Mouse (Mus musculus) bone marrow macrophage, adult 2 months (primary cell): ENCODE measurements at regions not wholly inside any gene's neighbourhood (a gene's known extent, or its start where the extent isn't known, plus 50 kb on each side); places are given as distances from the start of the nearest gene placed in this dataset.

Experiments
- H3K27ac ChIP-seq: 2 replicates; pipeline ENCODE4 v1.5.1; 2012; ENCODE audit warnings: low read depth, low read length; ENCODE audit not compliant: insufficient read depth
- H3K4me1 ChIP-seq: 2 replicates; pipeline ENCODE4 v1.6.1; 2012; ENCODE audit warnings: low read length; ENCODE audit not compliant: control insufficient read depth, insufficient read depth
- H3K4me3 ChIP-seq: 2 replicates; pipeline ENCODE4 v1.5.1; 2012; ENCODE audit warnings: mild to moderate bottlenecking, low read length, moderate library complexity; ENCODE audit not compliant: insufficient read depth
- CTCF ChIP-seq: IDR thresholded peaks from 2 replicates; pipeline ENCODE4 v1.5.1; 2012; ENCODE audit warnings: low read depth, mild to moderate bottlenecking, low read length, moderate library complexity
- POLR2A ChIP-seq: IDR thresholded peaks from 2 replicates; pipeline ENCODE4 v1.6.1; 2012; ENCODE audit warnings: mild to moderate bottlenecking, low read depth, low read length, borderline replicate concordance

GRCm38 (mm10) chr2:166254581-166254980 lies 99.1 kb upstream of the Sulf2 start:
- Histone ChIP-seq H3K4me3 (no peak overlapping the region), H3K27ac (no peak overlapping the region), H3K4me1 (peaks cover under 1% of the 10 kb centered on the region)
- TF ChIP-seq POLR2A (no peak), CTCF (no peak)

GRCm38 (mm10) chr2:166252107-166252506 lies 96.6 kb upstream of the Sulf2 start:
- Histone ChIP-seq H3K4me3 (no peak overlapping the region), H3K4me1 (no peaks in the 10 kb centered on the region), H3K27ac (no peak overlapping the region)
- TF ChIP-seq POLR2A (no peak), CTCF (no peak)

DNA sequence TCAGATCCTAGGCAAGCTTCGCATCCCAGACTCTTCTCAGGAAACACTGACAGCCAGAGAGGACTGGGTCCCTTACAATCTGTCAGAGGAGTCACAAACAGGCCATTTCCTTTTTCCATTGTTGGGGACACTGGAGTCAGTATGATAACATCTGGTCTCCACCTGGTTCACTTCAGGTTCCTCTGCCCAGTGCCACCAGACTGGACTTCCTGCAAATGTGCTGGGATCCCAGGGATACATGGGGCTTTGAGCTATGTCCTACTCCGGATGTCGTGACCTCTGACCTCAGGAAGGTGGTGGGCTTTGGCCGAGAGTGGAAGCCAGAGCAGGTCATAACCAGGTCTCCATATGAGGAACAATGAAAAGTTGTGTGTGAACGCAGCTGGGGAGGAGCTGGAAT lies 96.0 kb upstream of the Sulf2 start:
- H3K4me1 ChIP-seq = no peaks in the 10 kb centered on the region
- H3K4me3 ChIP-seq = no peak overlapping the region
- TF ChIP-seq POLR2A (no peak), CTCF (no peak)
- H3K27ac ChIP-seq = no peak overlapping the region

DNA sequence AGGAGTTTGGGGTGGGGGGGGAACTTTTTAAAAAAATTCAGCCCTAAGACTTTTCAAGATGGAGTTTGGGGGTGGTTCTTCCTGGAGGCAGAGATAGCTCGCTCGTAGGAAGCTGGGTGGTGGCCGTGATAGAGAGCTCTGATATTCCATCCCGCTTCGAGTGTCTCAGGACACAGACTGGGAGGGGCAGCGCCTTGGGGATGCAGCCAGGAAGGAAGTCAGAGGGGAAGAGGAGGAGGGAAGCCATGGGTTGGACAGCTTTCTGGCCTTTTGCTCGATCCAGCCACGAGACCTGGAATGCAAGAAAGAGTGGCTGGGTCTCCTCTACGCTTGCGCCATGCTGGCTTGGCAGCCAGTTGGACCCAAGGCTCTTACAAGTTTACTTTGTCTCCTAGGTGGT lies 95.1 kb upstream of the Sulf2 start:
- Histone ChIP-seq H3K4me1 (no peaks in the 10 kb centered on the region), H3K4me3 (no peak overlapping the region), H3K27ac (no peak overlapping the region)
- TF ChIP-seq POLR2A (no peak), CTCF (no peak)

- Histone ChIP-seq H3K4me3 (no peak overlapping the region), H3K4me1 (no peaks in the 10 kb centered on the region), H3K27ac (no peak overlapping the region)
- no peak for TF ChIP-seq CTCF
- no peak for TF ChIP-seq POLR2A
These were observed 94.0 kb upstream of the Sulf2 start for GRCm38 (mm10) chr2:166249338-166249950.

DNA sequence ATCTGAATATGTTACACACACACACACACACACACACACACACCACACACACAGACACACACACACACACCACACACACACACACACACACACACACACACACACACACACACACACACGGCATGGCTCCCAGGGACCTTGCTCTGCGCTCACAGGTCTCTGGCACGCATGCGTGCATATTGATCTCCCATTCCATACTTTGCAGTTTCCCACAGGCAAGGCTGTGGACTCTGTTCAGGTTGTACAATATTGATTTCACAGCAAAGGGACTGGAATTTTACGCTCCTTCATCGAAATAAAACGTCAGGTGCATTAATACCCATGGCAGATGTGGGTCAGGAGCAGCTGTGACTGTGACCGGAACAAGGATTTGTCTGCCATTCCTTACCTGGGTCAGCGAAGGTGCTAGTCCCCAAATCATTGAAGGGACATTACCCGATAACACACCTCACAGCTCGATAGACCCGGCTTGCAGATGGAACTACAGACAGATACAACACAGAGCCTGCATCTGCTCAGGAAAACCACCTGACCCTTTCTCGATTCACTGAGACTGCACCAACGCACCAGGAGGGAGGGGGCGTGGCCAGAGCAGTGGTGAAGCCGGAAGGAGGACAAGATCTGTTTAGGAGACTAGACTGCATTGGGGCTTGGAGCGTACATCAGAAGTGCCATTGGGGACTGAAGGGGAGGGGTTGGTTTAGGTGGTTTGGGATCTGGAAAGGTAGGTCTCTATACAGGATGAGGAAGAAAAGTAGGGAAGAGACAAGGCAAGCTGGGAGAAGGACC lies 91.1 kb upstream of the Sulf2 start:
- H3K4me3 ChIP-seq = no peak overlapping the region
- no peak for TF ChIP-seq POLR2A
- no peak overlapping the region for H3K27ac ChIP-seq
- H3K4me1 ChIP-seq = no peaks in the 10 kb centered on the region

- Histone ChIP-seq H3K27ac (no peak overlapping the region), H3K4me1 (no peaks in the 10 kb centered on the region), H3K4me3 (no peak overlapping the region)
- TF ChIP-seq CTCF = no peak
- TF ChIP-seq POLR2A = no peak
These were observed 89.8 kb upstream of the Sulf2 start for GRCm38 (mm10) chr2:166245219-166245618.

DNA sequence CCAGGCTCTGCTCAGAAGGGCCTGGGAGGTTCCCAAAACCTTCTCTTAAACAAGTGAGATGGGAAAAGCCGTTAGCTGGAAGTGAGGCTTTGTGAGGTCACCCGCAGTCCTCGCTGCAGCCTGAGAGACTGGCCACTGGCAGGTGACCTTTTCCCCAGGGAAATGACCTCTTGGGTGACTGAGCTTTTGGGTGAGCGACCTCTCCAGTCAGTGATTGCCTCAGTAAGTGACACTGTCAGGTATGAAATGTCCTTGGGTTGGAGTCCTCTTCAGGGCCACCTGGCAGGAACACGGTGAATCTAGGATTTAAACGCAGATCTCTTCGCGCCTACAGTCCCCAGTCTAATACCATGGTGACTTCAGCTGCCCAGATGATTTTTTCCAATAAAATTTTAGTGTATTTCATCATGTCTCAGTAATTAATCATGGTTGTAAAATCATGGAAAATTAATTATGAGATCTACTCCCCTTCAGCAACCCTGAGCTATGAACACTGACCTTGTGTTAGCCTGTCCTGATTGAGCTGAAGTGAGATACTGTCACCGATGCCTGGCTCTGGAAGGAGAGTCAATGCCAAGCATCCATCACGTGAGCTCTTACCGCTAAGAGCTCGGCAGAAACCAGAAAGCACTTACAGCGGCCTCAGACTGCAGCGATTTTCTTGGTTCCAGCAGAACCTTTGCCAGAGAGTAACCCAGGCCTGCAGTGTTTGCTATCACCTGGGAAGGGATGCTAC lies 87.5 kb upstream of the Sulf2 start:
- Histone ChIP-seq H3K4me3 (no peak overlapping the region), H3K27ac (no peak overlapping the region), H3K4me1 (peaks cover 15% of the 10 kb centered on the region)
- no peak for TF ChIP-seq CTCF
- no peak for TF ChIP-seq POLR2A

GRCm38 (mm10) chr2:166241310-166241709 lies 85.8 kb upstream of the Sulf2 start:
- Histone ChIP-seq H3K27ac (no peak overlapping the region), H3K4me1 (peaks cover 15% of the 10 kb centered on the region), H3K4me3 (no peak overlapping the region)
- TF ChIP-seq CTCF (no peak), POLR2A (no peak)

DNA sequence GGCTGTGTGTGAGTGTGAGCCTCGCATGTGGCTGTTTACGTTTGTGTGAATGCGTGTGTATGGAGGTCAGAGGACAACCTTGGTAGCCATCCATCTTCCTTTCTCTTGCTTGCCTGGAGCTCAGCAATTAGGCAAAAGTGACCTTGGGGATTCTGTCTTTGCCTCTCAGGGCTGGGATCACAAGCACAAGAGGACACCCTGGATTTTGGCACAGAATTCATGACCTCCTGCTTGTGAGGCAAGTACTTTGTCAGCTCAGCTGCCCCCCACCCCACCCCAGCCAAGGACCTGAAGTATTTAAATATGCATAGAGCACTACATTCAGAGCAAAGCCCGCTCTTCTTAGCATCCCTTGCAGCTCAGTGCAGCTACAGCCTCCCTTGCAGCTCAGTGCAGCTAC lies 84.6 kb upstream of the Sulf2 start:
- H3K27ac ChIP-seq = no peak overlapping the region
- H3K4me3 ChIP-seq = no peak overlapping the region
- peaks cover 26% of the 10 kb centered on the region for H3K4me1 ChIP-seq
- TF ChIP-seq POLR2A = no peak
- no peak for TF ChIP-seq CTCF
